Mouse (Mus musculus): ENCODE data around the gene Inhbc. TPM values are rescaled to one million over a fixed set of nuclear protein-coding genes. Genes with fewer than 3 reads are reported as not detected.
A peak's percentile ranks its signal among the peaks of the same experiment; 100 is the strongest.

Gene Inhbc
- polyA plus RNA-seq (2015; fragmentation: Nextera tagmentation; extraction: Ambion mirVana) = not detected in 2 replicates

GRCm38 (mm10) chr10:127369834-127370820 lies at the start of gene Inhbc:
TSS of gene Inhbc (minus strand) at chr10:127370431.
- Histone ChIP-seq H3K4me3 (ENCODE audit: low read depth, low read length) (no peak within 1 kb of the TSS), H3K27me3 (replicated peaks; ENCODE audit: control insufficient read depth, insufficient read depth, low read length) (no peaks in the 10 kb centered on the region), H3K4me1 (replicated peaks; ENCODE audit: control insufficient read depth, insufficient read depth, low read length) (no peaks in the 10 kb centered on the region), H3K27ac (ENCODE audit: low read depth, low read length) (no peak within 1 kb of the TSS), H3K36me3 (ENCODE audit: control insufficient read depth, insufficient read depth) (no peaks in the 10 kb centered on the region), H3K4me2 (replicated peaks; ENCODE audit: low read depth) (no peak within 1 kb of the TSS), H3K9me3 (ENCODE audit: control insufficient read depth) (no peaks in the 10 kb centered on the region), H3K9ac (ENCODE audit: low read depth, low read length) (no peak within 1 kb of the TSS)
- WGBS = 78% methylated on average over 22 of the region's 22 CpGs
- no peak for TF ChIP-seq CTCF (IDR thresholded peaks at IDR 0.05; ENCODE audit: low read depth)
- ATAC-seq = no peak

GRCm38 (mm10) chr10:127414141-127414540 lies 43.9 kb upstream of the Inhbc start:
- 77% methylated on average over 3 of the region's 3 CpGs for WGBS
- Histone ChIP-seq H3K4me3 (ENCODE audit: low read depth, low read length) (no peak overlapping the region), H3K36me3 (ENCODE audit: control insufficient read depth, insufficient read depth) (no peaks in the 10 kb centered on the region; the same call in 1 of the 2 replicates), H3K4me2 (replicated peaks; ENCODE audit: low read depth) (no peak overlapping the region), H3K9me3 (ENCODE audit: control insufficient read depth) (no peaks in the 10 kb centered on the region), H3K4me1 (replicated peaks; ENCODE audit: control insufficient read depth, insufficient read depth, low read length) (no peaks in the 10 kb centered on the region), H3K27me3 (replicated peaks; ENCODE audit: control insufficient read depth, insufficient read depth, low read length) (no peaks in the 10 kb centered on the region), H3K9ac (ENCODE audit: low read depth, low read length) (no peak overlapping the region), H3K27ac (ENCODE audit: low read depth, low read length) (no peak overlapping the region)
- 0 out of 2 replicates have a peak, but pooled peaks have one; percentile 19 for ATAC-seq
- no peak for TF ChIP-seq CTCF (IDR thresholded peaks at IDR 0.05; ENCODE audit: low read depth)

- Histone ChIP-seq H3K27ac (ENCODE audit: low read depth, low read length) (no peak overlapping the region), H3K9ac (ENCODE audit: low read depth, low read length) (no peak overlapping the region), H3K4me3 (ENCODE audit: low read depth, low read length) (no peak overlapping the region), H3K36me3 (ENCODE audit: control insufficient read depth, insufficient read depth) (no peaks in the 10 kb centered on the region; the same call in 1 of the 2 replicates), H3K4me1 (replicated peaks; ENCODE audit: control insufficient read depth, insufficient read depth, low read length) (no peaks in the 10 kb centered on the region), H3K9me3 (ENCODE audit: control insufficient read depth) (no peaks in the 10 kb centered on the region), H3K4me2 (replicated peaks; ENCODE audit: low read depth) (no peak overlapping the region), H3K27me3 (replicated peaks; ENCODE audit: control insufficient read depth, insufficient read depth, low read length) (no peaks in the 10 kb centered on the region)
- 50% methylated on average over 1 of the region's 1 CpGs for WGBS
- no peak for TF ChIP-seq CTCF (IDR thresholded peaks at IDR 0.05; ENCODE audit: low read depth)
- no peak for ATAC-seq
Observed at GRCm38 (mm10) chr10:127413585-127413984, 43.4 kb upstream of the Inhbc start.

GRCm38 (mm10) chr10:127412776-127413175 lies 42.5 kb upstream of the Inhbc start:
- 57% methylated on average over 2 of the region's 2 CpGs for WGBS
- Histone ChIP-seq H3K4me3 (ENCODE audit: low read depth, low read length) (no peak overlapping the region), H3K9me3 (ENCODE audit: control insufficient read depth) (no peaks in the 10 kb centered on the region), H3K27ac (ENCODE audit: low read depth, low read length) (no peak overlapping the region), H3K27me3 (replicated peaks; ENCODE audit: control insufficient read depth, insufficient read depth, low read length) (no peaks in the 10 kb centered on the region), H3K9ac (ENCODE audit: low read depth, low read length) (no peak overlapping the region), H3K4me2 (replicated peaks; ENCODE audit: low read depth) (no peak overlapping the region), H3K4me1 (replicated peaks; ENCODE audit: control insufficient read depth, insufficient read depth, low read length) (no peaks in the 10 kb centered on the region), H3K36me3 (ENCODE audit: control insufficient read depth, insufficient read depth) (no peaks in the 10 kb centered on the region)
- no peak for ATAC-seq
- TF ChIP-seq CTCF (IDR thresholded peaks at IDR 0.05; ENCODE audit: low read depth) = no peak

GRCm38 (mm10) chr10:127412101-127412500 lies 41.9 kb upstream of the Inhbc start:
- Histone ChIP-seq H3K27ac (ENCODE audit: low read depth, low read length) (no peak overlapping the region), H3K36me3 (ENCODE audit: control insufficient read depth, insufficient read depth) (no peaks in the 10 kb centered on the region), H3K27me3 (replicated peaks; ENCODE audit: control insufficient read depth, insufficient read depth, low read length) (no peaks in the 10 kb centered on the region), H3K9me3 (ENCODE audit: control insufficient read depth) (no peaks in the 10 kb centered on the region), H3K4me1 (replicated peaks; ENCODE audit: control insufficient read depth, insufficient read depth, low read length) (no peaks in the 10 kb centered on the region), H3K9ac (ENCODE audit: low read depth, low read length) (no peak overlapping the region), H3K4me3 (ENCODE audit: low read depth, low read length) (no peak overlapping the region), H3K4me2 (replicated peaks; ENCODE audit: low read depth) (no peak overlapping the region)
- ATAC-seq = no peak
- 38% methylated on average over 5 of the region's 5 CpGs for WGBS
- TF ChIP-seq CTCF (IDR thresholded peaks at IDR 0.05; ENCODE audit: low read depth) = no peak

GRCm38 (mm10) chr10:127407391-127407790 lies 37.2 kb upstream of the Inhbc start:
- Histone ChIP-seq H3K4me2 (replicated peaks; ENCODE audit: low read depth) (0 out of 2 replicates have a peak overlapping the region, but pooled peaks have one; percentile 17), H3K36me3 (ENCODE audit: control insufficient read depth, insufficient read depth) (peaks cover under 1% of the 10 kb centered on the region; the same call in 1 of the 2 replicates), H3K9ac (ENCODE audit: low read depth, low read length) (no peak overlapping the region), H3K27ac (ENCODE audit: low read depth, low read length) (0 out of 2 replicates have a peak overlapping the region, but pooled peaks have one; percentile 1), H3K4me3 (ENCODE audit: low read depth, low read length) (no peak overlapping the region), H3K9me3 (ENCODE audit: control insufficient read depth) (no peaks in the 10 kb centered on the region), H3K4me1 (replicated peaks; ENCODE audit: control insufficient read depth, insufficient read depth, low read length) (no peaks in the 10 kb centered on the region), H3K27me3 (replicated peaks; ENCODE audit: control insufficient read depth, insufficient read depth, low read length) (no peaks in the 10 kb centered on the region)
- peak; percentile 53 for ATAC-seq
- 38% methylated on average over 4 of the region's 4 CpGs for WGBS
- TF ChIP-seq CTCF (IDR thresholded peaks at IDR 0.05; ENCODE audit: low read depth) = no peak

Data from intestine, postnatal 0 days (tissue).